Mouse (Mus musculus) lung, postnatal 36 days (tissue): ENCODE measurements around the gene Tekt1.
"Not testable (repeated sequence)": the region's sequence is repeated elsewhere in the genome, so short reads cannot be mapped to it uniquely, and the experiment has no call there.

Experiments used
- DNase-seq: peaks from one replicate; pipeline ENCODE4 v3.0.0; 2022; ENCODE audit warnings: mixed read lengths

Gene Tekt1

DNA sequence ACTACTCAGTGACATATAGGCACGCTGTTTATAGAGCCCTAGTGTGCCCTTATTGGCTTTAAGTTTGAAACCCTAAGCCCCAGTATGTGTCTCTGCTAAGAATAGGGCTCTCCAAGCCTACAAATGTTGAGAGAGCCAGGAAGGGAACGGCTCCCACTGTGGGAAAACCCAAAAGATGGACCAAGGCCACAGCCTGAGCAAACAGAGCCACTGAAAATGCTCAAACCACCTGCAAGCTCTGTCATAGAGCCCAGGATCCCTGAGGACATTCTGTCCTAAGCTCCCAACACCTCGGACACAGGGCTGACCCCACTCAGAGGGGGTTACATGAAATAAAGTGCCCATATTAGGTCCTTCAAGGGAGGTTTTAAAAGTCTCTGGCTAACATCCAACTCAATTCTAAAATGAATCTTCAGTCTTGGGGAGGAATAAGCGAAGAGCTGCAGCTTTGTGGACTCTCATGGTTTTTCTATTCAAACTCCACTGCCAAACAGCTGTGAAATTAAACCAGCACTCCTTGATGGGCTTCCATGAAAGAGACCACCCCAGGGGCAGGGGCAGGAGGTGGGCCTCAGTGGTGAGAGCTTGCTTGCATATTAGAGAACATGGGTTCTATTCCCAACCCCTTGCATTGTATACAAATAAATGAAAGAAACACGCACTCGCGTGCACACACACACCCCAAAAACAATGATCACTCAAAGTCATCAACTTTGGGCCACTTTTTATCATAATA is 27.3 kb upstream of the Tekt1 start:
- peak; percentile 30 for DNase-seq

DNA sequence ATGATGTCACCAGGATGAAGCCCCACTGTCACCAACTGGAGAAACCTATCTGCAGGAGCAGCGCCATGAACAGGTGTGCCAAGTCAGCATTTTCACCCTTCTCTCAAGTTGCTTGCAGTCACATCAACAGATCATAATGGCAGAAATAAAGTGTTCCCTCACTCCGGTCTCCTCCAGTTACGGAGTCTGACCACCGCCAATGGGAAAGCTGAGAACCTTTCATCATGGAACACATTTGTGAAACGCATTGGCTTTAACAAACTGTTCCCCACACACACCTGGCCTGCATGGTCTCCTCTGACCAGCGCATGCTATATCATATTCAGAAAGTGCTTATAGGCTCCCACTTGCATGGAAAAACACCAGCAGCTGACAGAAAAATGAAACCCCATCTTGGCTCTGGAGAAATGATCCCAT is 25.9 kb upstream of the Tekt1 start:
- DNase-seq: no peak

DNA sequence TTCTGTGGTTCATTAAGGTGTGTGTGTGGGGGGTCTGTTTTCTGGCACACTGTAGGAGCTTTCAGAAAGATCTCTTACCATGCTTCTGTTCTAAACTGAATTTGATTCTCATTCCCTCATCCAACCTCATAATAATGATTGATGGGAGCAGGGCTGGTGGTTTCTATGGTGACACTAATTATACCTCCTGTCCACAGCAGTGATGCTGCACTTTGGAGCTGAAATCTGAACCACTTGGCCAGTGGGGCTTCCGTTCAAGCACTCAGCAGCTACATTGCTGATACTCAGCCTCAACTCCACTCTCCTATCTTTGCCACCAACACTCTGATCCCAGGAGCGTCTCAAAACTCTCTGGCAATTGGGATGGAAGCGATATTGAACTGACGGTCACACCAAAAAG is 17.1 kb upstream of the Tekt1 start:
- no peak for DNase-seq

DNA sequence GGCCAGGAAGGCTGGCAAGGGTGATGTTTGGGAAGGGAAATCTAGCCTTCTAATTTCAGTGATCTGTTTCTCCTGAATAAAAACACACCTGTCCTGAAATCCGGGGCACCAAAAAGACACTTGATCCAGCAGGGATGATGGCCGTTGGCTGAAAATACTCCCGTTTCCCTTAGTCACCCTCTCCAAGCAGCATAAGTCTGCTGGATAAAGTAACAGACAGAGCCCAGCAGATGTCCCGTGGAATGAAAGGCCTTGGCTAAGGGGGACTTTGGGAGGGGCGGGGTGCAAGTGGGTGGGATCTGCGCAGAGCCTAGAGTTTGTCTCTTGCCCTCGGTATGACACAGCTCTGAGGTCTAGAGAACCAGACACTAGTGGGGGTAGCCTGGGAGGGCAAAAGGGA is 16.0 kb upstream of the Tekt1 start:
- no peak for DNase-seq

DNA sequence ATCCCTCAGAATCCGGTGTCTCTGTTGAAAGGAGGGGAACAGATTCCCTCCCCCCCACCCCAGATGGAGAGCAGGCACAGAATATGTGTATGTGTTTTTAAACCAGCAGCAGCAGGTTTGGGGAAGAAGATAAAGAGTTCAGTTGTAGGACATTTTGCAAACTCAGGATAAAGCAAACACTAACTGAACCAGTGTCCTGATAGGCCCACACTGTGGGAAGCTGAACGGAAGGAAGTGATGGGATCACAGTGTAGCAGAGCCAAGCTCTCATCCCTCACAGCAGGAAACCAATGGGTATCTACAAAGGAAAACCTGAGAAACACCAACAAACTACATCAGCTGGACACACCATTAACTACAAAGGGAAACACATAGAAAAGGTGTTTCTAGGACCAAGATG is 14.3 kb upstream of the Tekt1 start:
- DNase-seq: no peak

DNA sequence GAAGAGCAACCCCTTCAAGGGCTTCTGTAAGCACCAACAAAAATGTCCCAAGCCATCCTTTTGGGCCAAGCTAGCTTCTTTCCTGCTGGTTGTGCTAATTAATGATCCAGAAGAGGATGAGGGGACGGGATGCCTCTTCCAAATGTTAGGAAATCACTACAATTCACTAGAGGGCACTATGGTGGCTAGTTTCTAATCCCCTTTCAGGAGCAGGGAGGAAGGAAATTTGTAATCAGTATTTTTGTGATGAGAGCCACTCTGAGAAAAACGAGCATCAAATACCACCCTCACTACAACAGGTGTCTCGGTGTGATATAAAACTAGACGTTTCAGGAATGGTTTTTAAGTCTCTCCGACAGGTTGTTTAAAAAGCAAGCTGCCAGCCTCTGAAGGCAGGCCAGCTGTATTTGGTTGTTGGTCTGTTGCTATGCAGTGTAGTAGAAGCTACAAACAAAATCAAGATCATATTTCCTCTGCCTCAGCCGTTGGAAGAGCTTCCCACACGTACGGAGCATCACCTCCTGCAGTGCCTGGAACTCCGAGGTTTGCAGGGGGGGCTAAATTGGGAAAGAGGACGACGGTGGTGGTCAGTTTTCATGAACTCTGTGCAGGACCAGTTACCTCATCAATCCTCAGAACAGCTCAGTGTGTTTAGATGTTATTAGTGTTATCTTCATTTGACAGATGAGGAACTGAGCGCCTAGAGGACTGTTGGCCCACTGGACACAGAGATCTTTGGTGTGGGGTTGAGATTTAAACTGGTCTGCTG is 7.8 kb upstream of the Tekt1 start:
- peak; percentile 44 for DNase-seq

DNA sequence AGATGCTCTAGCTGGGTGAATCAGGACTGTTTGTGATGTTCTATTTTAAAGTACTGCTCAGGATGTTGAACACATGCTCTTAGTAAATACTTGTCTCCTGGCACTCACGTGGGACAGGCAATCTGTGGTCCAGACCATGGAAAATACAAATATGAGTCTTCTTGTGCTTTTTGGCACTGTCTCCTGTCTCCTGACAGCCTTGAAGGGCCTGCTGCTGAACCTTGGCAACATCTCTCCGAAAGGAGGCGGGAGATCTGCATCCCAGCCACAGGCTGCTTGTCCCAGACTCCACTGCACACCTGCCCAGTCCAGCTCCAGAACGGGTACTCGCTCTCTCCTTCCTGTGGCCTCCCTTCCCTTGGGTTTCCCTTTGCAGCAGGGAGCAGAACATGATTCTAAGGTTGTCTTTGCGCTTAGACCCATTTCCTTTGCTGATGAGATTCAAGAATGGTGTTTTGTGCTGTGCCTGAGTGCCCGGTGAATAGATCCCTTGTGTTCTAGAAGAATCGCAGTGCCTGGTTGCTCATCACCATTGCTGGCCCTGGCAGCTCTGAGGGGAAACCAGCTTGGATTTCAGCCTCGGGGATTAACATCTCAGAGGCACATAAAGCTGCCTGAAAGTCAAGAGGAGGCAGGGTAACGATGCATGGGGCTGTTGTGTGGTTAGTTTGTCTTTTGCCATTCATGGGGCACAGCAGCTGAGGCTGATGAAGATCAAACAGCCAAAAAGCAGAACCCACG is 5.9 kb upstream of the Tekt1 start:
- peak; percentile 52 for DNase-seq

DNA sequence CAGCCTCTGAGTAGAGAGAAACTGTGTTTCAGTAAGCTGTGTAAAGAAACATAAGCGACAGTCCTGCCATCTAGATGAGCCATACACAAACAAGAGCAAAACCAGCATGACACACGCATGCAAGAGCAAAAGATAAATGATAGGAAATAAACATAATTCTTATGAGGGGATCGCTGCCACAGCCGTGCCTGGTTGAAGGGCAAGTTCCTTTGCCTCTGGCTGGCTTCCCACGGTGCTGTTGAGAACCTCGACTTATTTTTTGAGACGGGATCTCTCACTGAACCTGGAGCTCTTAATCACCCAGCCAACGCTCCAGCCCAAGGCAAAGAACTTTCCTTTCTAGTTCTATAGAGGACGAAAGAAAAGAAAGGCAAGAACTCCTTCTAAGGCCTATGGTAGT is 3.9 kb upstream of the Tekt1 start:
- no peak for DNase-seq

DNA sequence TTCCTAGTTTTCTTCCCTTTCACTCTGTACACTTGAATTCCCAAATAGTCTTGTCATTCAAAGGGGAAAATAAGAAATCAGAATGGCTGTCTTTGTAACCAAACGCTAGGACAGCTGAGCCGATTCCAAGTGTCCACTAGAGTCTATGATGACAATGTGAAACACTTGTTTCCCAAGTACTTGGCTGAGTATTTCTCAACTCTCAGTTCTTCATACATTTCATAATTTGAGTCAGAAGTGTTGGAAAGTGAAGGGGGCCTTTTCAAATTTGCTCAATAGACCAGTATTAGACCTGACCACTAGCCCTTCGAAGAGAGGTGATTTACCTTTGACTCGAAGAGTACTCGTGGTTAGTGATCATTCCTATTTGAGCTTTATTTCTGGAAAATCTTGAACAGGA is 2.3 kb upstream of the Tekt1 start:
- DNase-seq: peak; percentile 46

DNA sequence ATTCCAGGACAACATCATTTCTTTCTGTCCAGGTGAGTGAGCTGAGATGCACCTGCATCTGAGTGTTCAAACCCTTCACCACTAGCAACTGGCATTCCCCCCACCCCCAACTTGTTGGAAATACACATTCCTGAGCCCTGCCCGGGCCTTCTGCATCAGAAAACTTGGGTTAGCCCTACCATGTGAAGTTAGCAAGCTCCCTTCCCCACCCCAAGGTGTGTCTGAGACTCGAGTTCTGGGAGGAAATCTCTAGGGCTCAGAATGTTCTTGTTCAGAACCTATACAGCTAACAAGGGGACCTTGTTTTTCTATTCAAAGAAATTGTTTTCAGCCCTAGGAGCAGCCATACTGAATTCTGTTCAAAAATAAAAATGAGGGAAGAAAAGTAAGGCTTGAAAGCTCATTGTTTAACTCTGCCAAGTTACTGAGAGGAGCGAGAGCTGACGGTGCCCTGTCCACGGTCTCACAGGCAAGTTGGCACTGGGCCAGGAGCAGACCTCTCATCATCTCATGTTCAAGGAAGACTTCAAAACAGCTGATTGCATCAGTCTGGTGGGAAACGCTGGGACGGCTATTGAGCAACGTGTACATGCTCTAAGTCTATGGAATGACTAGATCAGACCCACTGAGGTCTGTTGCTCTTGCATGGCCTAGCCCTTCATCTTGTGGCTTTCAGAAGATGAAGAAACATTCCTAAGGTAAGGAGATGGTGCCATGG is 1.4 kb upstream of the Tekt1 start:
- peak; percentile 51 for DNase-seq

DNA sequence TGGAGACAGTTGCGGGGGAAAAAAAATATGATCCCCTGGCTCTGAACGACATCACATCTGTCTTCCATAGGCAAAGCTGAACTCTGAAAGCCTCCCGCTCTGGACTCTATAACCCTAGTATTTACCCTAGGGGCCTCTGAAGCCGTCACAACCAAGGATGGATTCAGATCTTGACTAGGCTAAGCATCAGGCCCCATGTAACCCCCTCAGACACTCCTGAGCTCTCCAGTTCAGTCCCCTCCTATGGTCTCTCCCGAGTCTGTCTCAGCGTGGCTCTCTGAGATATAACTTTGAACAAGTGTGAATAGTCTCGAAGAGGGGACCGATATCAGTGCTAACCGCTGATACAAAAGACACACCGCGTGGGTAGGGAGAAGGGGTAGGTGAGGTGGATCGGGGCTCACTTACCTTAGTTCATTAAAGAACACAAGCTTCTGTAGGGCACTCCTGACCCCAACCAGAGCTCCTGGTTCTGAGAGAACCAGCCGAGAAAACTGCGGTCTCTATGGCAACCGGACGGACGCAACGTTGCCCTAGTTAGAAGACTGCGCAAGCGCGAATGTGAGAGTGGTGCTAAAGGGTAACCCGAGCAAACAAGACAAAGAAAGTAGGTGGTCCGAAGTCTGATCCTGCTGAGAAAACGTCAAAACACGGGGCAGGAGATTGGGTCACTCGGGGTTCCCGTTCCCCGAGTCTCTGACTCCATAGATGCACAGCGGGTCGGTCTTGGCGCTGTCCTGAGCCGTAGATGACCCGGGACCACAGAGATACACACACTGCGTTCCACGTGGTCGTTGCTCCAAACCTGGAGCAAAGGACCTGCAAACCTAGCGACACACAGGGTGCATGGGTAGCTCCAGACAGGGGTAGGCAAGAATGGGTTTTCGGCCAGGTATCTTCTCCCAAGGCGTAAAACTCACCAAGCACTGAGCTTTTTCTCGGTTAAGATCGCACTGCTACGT is 576 bp downstream of the Tekt1 start:
- peak; percentile 78 for DNase-seq

DNA sequence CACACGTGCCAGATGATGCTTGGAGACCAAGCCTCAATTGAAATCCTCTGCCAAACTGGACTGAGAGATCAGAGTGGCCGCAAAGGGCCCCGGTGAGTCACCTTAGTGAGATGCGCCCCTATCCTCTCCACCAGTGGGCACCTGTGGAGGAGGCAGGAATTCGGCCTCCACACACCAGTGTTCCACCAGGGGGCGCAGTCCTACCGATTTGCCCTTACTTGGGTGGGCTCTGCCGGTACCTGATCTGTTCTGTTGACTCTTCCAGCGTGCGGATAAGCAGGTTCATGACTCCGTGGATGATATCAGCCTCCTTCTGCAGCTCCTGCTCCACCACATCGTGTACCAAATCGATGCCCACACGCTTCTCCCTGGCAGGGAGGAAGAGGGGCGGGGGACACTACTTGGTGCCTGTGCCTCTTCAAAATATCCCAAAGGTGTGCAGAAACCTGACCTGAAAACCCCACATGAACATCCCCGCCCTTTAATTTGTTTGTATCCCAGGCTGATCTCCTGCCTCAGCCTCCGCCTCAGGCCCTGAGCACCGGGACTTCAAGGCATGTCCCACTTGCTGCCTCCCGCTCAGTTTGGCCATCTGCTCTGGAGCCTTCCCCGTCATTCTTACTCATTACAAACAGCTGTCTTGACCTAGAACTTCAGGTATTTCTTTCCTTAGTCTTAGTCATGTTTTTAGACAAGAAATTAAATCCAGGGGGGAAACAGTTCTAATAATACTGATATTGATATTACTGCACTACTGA is 7.1 kb downstream of the Tekt1 start:
- DNase-seq: peak; percentile 85

DNA sequence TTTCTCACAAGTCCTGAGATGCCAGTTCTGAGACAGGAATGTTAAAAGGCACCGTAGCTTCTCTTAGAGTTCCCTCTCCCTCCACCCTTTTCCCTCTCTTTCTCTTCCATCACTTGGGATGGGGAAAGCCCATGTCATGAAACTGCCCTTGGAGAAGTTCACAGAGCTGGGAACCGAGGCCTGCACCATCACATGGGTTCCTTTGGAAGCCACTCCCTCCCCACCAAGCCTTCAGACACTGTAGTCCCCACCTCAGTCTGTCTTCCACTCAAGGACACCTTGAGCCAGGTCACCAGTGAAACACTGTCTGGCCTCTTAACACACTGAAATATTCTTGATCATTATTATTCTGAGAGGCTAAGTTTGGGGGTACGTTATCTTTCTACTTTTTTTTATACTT is 9.1 kb downstream of the Tekt1 start:
- DNase-seq: no peak

DNA sequence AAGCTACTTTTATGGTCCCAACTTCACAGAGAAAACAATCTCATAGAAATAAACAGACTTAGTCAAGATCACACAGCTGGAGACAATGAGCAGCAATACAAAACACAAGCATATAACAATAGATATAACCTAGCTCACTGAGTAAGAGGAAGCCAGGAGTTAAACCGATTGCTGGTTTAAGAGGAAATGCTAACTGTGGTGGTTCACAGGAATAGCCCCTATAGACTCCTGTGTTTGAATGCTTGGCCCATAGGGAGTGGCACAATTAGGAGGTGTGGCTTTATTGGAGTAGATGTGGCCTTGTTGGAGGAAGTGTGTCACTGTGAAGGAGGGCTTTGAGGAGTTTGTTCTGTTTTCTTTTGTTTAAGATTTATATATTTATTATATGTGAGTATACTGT is 10.0 kb downstream of the Tekt1 start:
- no peak for DNase-seq

DNA sequence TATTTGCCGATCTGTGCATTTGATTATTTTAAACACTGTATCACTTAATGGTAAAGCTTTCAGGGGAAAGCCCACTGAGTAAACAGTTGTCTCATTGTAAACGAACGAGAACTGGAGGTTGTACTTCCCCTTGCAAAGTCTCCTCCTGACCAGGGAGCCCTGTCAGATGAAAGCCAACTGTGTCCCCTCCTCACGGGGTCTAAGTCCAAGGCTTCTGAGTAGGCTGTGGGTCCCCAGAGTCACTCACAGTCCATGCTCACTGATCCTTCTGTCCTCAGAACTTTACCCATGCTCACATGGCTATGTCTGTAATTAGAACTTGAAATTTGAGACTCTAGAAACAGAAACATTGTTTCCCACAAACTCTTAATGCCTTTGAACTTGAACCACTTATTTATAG is 12.6 kb downstream of the Tekt1 start:
- DNase-seq: no peak

DNA sequence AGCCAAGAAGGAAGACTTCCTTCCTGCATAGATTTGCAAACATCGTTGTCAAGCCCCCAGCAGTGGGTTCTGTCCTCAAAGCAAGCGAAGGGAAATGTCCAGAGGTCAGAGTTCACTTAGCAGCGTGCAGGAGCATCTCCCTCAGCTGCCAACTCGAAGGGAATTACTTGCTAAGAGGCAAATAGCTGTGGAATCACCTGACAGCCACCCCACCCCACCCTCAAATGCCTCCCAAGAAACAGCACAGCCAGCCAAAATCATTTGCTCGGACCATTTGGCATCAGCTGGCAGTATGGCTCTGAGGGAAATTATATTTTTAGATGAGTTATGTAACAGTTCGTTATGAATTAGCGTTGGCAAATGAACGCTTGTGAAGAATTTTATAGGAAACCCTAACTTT is 13.2 kb downstream of the Tekt1 start:
- DNase-seq: no peak

DNA sequence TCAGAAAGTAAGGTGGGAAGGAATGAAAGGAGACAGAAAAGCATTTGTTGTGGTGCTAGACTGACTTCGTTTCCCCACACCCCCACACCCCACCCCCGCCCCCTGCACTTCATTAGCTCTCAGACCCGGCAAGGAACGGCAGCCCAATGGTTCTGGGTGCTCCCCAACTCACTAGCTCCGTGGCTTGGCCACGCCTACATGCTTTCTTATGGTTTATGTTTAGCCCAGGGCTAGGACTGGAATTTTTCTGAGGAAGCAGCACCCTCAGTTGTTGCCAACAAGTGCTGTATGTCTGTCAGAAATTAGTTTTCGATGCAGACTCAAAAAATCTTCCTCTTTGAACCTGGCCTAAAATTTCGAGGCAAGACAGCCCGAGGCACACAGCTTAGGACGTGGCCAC is 13.7 kb downstream of the Tekt1 start:
- no peak for DNase-seq

DNA sequence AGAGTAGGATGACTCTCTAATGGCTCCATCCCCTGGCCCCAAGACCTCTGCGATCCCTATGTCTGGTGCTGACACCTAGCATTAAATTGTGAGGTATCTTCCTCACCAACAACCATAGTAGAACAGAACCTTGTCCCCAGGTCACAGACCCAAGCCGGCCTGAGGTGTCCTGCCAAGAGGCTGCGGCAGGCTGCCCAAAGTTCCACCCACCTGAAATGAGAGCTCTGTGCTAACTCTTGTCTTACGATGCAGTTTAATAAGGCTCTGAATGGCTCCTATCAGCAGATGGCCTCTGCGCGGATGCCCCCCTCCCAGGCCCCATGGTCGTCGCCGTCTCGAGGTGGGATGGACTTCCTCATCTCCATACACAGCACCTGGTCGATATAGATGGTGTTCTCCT is 17.8 kb downstream of the Tekt1 start:
- DNase-seq: no peak

DNA sequence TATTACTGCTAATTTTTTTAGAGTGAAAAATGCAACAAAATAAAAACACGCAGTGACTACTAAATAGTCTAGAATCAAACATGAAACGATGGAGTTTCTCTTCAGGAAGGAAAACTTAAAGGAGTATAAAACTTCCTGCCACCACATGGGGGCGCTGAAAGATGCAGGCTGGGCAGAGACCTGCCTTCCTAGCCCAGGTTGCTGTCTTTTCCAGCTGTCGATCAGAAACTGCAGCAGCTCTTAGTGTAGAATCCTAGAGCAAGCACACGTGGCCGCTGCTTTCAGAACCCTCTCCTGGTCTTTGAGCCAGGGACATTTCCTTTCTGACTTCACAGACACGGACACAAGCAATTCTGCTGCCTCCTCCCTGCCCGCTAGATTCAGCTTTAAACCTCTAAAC is 18.3 kb downstream of the Tekt1 start:
- DNase-seq: peak; percentile 66

DNA sequence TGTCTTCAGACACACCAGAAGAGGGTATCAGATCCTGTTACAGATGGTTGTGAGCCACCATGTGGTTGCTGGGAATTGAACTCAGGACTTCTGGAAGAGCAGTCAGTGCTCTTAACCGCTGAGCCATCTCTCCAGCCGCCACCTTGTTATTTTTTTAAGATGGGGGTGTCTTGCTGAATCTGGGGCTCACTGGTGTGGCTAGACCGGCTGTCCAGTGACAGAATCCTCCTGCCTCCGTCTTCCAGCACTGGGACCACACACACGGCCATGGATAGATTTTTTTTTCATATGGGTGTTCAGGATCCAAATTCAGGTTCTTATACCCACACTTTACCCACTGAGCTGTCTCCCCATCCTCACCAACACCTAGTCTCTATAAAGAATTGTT is 19.0 kb downstream of the Tekt1 start:
- not testable (repeated sequence) for DNase-seq

DNA sequence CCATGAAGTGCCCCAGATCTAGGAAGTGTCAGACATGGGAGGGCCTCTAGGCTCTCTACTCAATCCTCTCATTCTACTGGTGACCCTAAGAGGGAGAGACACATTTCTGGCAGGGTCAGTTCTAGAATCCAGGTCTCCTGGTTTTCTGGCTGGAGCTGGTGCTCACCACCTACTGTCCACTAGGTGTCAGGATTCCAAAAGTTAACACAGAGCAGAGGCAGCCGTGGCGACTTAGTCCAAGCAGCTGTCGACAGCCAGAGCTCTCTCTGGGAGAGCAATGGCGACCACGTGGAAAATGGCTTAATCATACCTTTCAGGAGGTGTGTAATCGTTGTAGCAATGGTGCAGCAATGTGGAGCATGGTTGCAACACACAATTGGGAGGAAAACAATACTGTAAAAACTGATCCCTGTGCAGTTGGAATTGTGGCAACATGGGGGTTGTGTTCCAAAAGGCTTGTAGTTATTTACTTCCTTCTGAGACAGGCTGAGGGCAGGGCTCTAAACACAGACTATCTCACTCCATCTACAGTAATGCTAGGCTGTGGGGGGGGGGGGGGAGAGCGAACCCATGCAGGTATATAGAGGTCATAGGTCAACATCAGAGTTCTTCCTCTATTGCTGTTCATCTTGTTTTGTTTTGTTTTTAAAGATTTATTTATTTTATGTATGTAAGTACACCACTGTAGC is 19.5 kb downstream of the Tekt1 start:
- peak; percentile 79 for DNase-seq
